Mouse (Mus musculus) ES-E14 (cell line): ENCODE measurements around the gene Tgfbr2. TPM values are rescaled to one million over a fixed set of nuclear protein-coding genes. Genes with fewer than 3 reads are reported as not detected.

Experiments used
- DNase-seq: peaks from one replicate; pipeline ENCODE4 v3.0.0-alpha.2; 2013; ENCODE audit warnings: low read depth, low spot score
- H3K27ac ChIP-seq: 2 replicates; pipeline ENCODE4 v1.5.1; 2012; ENCODE audit warnings: low read depth, mild to moderate bottlenecking, low read length, moderate library complexity, mixed read lengths; ENCODE audit not compliant: poor library complexity, insufficient read depth, severe bottlenecking
- H3K36me3 ChIP-seq: 2 replicates; pipeline ENCODE4 v1.6.1; 2012; ENCODE audit warnings: mild to moderate bottlenecking, low read length, moderate library complexity, mixed read lengths; ENCODE audit not compliant: control insufficient read depth, poor library complexity, insufficient read depth, severe bottlenecking
- H3K4me1 ChIP-seq, 2 experiments: fragments of 150-350 bp in 1 of 2; sonication (generic) in 1 of 2; 2 replicates each; pipeline ENCODE4 v1.6.1; 2012; ENCODE audit warnings: low read length in 2 of 2, mild to moderate bottlenecking in 1 of 2, mixed read lengths in 1 of 2; ENCODE audit not compliant: control insufficient read depth in 2 of 2, insufficient read depth in 2 of 2, poor library complexity in 1 of 2
- H3K4me3 ChIP-seq, 2 experiments: fragments of 150-350 bp in 1 of 2; sonication (generic) in 1 of 2; 2 replicates each; pipeline ENCODE4 v1.5.1; 2012; ENCODE audit warnings: low read length in 2 of 2, low read depth in 1 of 2, mild to moderate bottlenecking in 1 of 2, mixed read lengths in 1 of 2; ENCODE audit not compliant: insufficient read depth in 1 of 2, poor library complexity in 1 of 2, severe bottlenecking in 1 of 2
- H3K9ac ChIP-seq: 2 replicates; pipeline ENCODE4 v1.6.1; 2012; ENCODE audit warnings: low read depth, mild to moderate bottlenecking, low read length, mixed read lengths; ENCODE audit not compliant: poor library complexity, insufficient read depth, severe bottlenecking
- H3K9me3 ChIP-seq: fragments of 150-350 bp; sonication (generic); 2 replicates; pipeline ENCODE4 v1.6.1; 2012; ENCODE audit warnings: low read depth, mild to moderate bottlenecking, low read length; ENCODE audit not compliant: control insufficient read depth, insufficient read depth
- CHD2 ChIP-seq: IDR thresholded peaks from 2 replicates; pipeline ENCODE4 v1.6.1; 2014; ENCODE audit warnings: mild to moderate bottlenecking, low read depth, low read length, inconsistent platforms
- HCFC1 ChIP-seq: IDR thresholded peaks from 2 replicates; pipeline ENCODE4 v1.6.1; 2012; ENCODE audit warnings: low read length, inconsistent platforms, borderline replicate concordance; ENCODE audit not compliant: insufficient read depth
- MAFK ChIP-seq: IDR thresholded peaks from 2 replicates; pipeline ENCODE4 v1.6.1; 2014; ENCODE audit warnings: mild to moderate bottlenecking, low read depth, low read length, inconsistent platforms; ENCODE audit not compliant: insufficient read depth
- ZC3H11A ChIP-seq: IDR thresholded peaks from 2 replicates; pipeline ENCODE4 v1.6.1; 2012; ENCODE audit warnings: low read depth, mild to moderate bottlenecking, inconsistent platforms, low read length, borderline replicate concordance
- ZNF384 ChIP-seq: IDR thresholded peaks from 2 replicates; pipeline ENCODE4 v1.6.1; 2012; ENCODE audit warnings: low read depth, low read length, inconsistent platforms
- in situ Hi-C, 2 experiments: fragments of 600-800 bp; cut with MboI; formaldehyde crosslinking; loops; one replicate each; pipeline ENCODE4 v1.15.1; 2025; ENCODE audit warnings: low sequenced_read_pairs in 2 of 2, inconsistent platforms in 1 of 2; ENCODE audit not compliant: unreplicated experiment in 2 of 2
- total RNA-seq: library from RNA; depleted of rRNA; stranded (reverse); fragments of 300-350 nt; gene quantifications from 2 replicates; pipeline ENCODE4 v1.2.3, GENCODE M21; 2012

The Tgfbr2 gene
- total RNA-seq, 1 experiment = 5.1 TPM

GRCm38 (mm10) chr9:116175488-116176115, 442 bp upstream of the Tgfbr2 start:
- no peak overlapping the region for H3K27ac ChIP-seq
- peak; percentile 26 for DNase-seq
- TF ChIP-seq ZNF384 (no peak), CHD2 (no peak), ZC3H11A (no peak), MAFK (no peak), HCFC1 (no peak)

GRCm38 (mm10) chr9:116173473-116174170, 1.5 kb downstream of the Tgfbr2 start:
- H3K9ac ChIP-seq = no peak overlapping the region
- H3K27ac ChIP-seq = no peak overlapping the region
- no peak for DNase-seq

More at GRCm38 (mm10) chr9:116175488-116176115, 442 bp upstream of the Tgfbr2 start:
- H3K36me3 ChIP-seq = no peaks in the 10 kb centered on the region
- peaks cover 0 to 3% of the 10 kb centered on the region in 2 experiments; a peak in 1 of 4 replicates for H3K4me1 ChIP-seq
- no peaks in the 10 kb centered on the region for H3K9me3 ChIP-seq
- H3K4me3 ChIP-seq = peak overlapping the region; percentile 69 to 70
- in situ Hi-C loops = no loop called here
- H3K9ac ChIP-seq = 0 out of 2 replicates have a peak overlapping the region, but pooled peaks have one; percentile 6

GRCm38 (mm10) chr9:116173059-116173458, 2.1 kb downstream of the Tgfbr2 start:
- no peak for DNase-seq
- Histone ChIP-seq H3K4me3 (no peak overlapping the region), H3K27ac (no peak overlapping the region), H3K9ac (no peak overlapping the region), H3K4me1 (peaks cover 0 to 3% of the 10 kb centered on the region in 2 experiments; a peak in 1 of 4 replicates), H3K9me3 (no peaks in the 10 kb centered on the region), H3K36me3 (no peaks in the 10 kb centered on the region)
- in situ Hi-C loops = no loop called here
- TF ChIP-seq CHD2 = no peak
- no peak for TF ChIP-seq ZC3H11A
- TF ChIP-seq HCFC1 = no peak
- TF ChIP-seq ZNF384 = no peak
- no peak for TF ChIP-seq MAFK

More at GRCm38 (mm10) chr9:116173473-116174170, 1.5 kb downstream of the Tgfbr2 start:
- H3K4me3 ChIP-seq = no peak overlapping the region
- H3K9me3 ChIP-seq = no peaks in the 10 kb centered on the region
- peaks cover 0 to 3% of the 10 kb centered on the region in 2 experiments; a peak in 1 of 4 replicates for H3K4me1 ChIP-seq
- in situ Hi-C loops = no loop called here
- H3K36me3 ChIP-seq = no peaks in the 10 kb centered on the region
- TF ChIP-seq HCFC1 (no peak), CHD2 (no peak), ZNF384 (no peak)

GRCm38 (mm10) chr9:116169067-116169466, 6.1 kb downstream of the Tgfbr2 start:
- no peak overlapping the region for H3K4me3 ChIP-seq
- no peak overlapping the region for H3K9ac ChIP-seq
- no peaks in the 10 kb centered on the region for H3K9me3 ChIP-seq
- H3K36me3 ChIP-seq = no peaks in the 10 kb centered on the region
- no peaks in the 10 kb centered on the region; a peak in 1 of 4 replicates for H3K4me1 ChIP-seq
- DNase-seq = no peak
- no peak for TF ChIP-seq ZNF384
- no peak for TF ChIP-seq CHD2
- no peak for TF ChIP-seq MAFK
- TF ChIP-seq ZC3H11A = no peak
- TF ChIP-seq HCFC1 = no peak
- in situ Hi-C loops = no loop called here
- no peak overlapping the region for H3K27ac ChIP-seq
